Mouse (Mus musculus) CH12F3 (cell line): ENCODE data around the gene Pdlim1.

Experiments
- in situ Hi-C: fragments of 300-500 bp; cut with MboI; formaldehyde crosslinking; loops from 2 replicates; pipeline ENCODE4 v1.14.3; 2020; ENCODE audit warnings: low sequenced_read_pairs

Pdlim1 gene

GRCm38 (mm10) chr19:40271308-40271892 lies at the start of gene Pdlim1:
Pdlim1 (minus strand) TSS chr19:40271842.
- in situ Hi-C loops, result no loop called here

DNA sequence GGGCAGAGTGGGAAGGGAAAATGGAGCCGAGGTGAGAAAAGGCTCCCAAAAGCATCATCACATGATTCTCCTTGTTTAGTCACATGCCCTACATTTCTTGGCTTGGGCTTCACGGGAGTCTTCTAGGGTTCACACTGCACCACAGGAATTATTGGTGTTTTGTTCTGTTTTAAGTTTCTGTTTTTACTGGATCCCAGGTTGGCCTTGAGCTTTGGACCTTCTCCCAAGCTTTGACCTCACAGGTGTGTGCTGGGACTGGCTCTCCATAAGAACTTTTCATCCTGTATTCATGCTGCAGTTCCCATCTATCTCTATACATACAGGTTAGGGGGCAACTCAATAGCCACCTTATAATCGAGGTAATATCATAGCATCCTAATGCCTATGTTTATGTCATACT lies 47.6 kb upstream of the Pdlim1 start:
- in situ Hi-C loops, result no loop called here

DNA sequence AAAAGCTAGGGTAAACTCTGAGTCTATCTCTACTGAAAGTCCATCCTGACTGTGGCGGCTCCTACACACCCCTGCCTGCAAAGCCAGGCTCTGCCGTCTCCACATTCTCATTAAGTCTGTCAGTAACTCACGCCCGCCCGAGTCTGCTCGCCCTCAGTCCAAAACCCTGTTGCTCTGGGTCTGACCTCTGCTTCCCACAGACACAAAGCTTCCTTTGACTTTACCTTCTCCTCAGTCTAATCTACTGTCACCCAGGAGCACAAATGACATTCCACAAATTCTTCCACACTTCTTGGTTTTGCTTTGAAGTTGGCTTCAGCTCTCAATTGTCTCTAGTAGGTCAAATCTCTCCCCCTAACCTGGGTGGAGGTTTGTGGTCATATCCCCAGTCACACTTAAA lies 46.9 kb upstream of the Pdlim1 start:
- in situ Hi-C loops, result no loop called here

- in situ Hi-C loops, result no loop called here
Measured at GRCm38 (mm10) chr19:40317001-40317400, 45.4 kb upstream of the Pdlim1 start.

DNA sequence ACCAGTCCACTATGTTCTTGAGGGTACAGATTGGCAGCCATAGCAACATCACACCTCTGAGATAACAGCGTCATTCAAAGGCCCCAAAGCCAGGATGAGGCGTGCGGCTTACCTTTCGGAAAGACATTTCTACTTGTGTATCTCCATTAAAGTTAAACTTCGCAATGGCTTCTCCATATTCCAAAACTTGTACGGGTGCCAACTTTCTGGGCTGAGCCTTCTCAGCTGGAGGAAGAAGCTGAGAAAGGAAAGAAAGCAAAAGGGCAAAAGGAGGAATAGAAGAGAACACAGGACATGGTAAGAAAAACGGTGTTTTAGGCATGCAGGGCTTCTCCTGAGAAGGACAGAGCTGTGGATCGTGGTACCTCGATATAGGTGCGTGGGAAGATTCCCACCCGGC lies 42.6 kb upstream of the Pdlim1 start:
- in situ Hi-C loops, result no loop called here

DNA sequence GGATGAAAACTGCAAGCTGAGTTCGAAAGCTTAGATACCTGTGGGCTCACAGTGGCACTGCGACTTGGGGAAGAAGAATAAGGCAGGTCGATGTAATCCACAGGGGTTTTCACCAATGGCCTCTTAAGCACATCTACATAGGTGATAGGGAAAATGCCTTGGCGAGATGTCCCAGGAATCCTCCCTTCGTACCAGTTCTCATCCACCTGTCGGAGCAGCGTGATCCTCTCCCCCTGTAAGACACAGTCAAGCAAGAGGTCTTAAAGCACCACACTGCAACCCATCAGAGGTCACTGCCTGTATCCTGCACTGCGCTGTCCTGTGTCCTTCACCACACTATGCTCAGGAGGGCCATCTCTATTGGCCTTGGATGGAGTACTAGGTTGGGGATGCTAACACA lies 40.0 kb upstream of the Pdlim1 start:
- in situ Hi-C loops, result no loop called here

GRCm38 (mm10) chr19:40310410-40311130 lies 38.9 kb upstream of the Pdlim1 start:
- in situ Hi-C loops, result no loop called here

DNA sequence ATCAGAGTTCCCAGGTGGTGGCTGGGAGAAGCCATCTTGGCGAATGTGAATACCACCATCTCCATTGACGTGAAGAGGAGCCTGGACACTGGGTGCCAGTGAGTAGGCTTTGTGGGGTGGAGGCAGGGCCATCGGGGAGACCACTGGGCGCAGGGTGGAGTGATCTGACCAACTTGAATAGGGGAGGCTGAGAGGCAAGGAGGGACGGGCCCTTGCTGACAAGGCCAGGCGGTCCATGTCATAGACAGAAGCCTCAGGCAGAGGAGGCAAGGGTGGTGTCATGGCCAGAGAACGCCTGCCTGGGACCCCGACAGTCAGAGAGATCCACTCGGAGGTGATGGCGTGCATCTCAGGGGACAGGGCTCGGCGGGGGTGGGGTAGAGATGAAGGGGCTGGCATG lies 38.3 kb upstream of the Pdlim1 start:
- in situ Hi-C loops, result no loop called here

DNA sequence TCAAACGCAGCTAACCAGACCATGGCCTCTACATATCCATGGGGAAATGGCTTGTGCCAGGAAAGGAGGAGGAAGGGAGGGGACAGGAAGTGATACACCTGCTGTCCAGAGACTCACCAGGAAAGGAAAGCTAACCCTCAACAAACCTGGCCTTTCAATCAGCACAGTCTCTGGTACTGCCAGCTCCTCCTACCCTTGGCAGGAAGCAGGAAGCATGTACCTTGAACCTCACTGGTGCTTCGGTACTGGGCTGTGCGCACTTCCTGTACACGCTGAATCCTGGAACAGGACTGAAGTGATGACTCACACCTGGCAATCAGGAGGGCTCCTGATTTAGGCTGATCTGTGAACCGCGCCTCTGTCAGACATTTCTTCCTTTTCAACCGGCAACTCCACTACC lies 35.9 kb upstream of the Pdlim1 start:
- in situ Hi-C loops, result no loop called here

DNA sequence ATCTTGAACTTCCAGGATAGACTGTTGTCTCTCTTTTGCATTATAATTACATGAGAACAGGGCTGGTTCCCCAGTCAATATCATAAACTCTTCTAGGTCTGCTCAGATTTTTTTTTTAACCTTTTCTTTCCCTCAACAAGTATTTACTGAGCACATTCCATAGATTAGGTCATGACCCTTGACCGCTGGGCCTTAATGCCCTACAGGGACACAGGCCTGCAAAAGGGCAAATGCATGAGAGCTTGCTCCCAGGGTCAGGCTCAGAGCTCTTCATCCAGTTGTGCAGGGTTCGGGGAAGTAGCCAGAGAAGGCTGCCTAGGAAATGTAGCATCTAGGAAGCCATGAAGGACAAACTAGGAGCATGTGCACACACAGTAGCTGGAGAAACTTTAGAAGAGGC lies 35.0 kb upstream of the Pdlim1 start:
- in situ Hi-C loops, result no loop called here

DNA sequence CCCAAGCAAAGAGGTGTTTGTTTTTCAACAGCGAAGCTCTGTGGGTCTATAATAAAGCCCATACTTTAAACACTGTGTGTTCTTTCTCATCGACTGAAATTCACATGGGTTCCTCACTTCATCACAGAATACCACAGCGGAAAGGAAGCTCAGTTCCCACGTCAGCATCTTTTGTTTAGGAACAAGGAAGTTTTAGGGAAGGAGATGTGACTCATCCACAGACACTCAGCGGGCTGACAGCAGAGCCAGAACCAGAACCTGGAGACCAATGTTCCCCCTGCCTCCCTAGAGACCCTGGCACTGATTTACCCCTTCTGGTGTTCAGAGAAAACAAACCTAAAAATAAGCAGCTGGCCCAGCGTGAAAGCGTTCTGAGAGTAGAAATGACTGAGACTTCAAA lies 33.8 kb upstream of the Pdlim1 start:
- in situ Hi-C loops, result no loop called here

- in situ Hi-C loops, result no loop called here
Measured at GRCm38 (mm10) chr19:40302916-40303315, 31.3 kb upstream of the Pdlim1 start.

DNA sequence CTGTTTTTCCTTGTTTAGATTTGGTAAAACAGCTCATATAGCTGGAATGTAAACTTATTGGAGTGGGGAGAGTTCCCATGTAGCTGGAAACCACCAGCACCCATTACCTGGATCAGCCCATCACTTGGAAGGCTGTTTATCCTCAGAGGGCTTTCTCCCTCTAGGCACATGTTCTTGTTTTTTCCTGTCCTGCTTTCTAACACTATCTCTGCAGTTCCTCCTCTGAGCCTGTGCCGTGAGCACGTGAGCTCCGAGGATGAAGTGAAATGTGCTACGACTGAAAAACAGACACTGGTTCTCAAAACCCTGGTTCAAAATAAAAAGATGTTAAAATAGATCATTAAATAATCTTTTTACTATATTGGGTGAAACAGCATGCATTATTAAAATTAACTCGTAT lies 30.8 kb upstream of the Pdlim1 start:
- in situ Hi-C loops, result no loop called here

DNA sequence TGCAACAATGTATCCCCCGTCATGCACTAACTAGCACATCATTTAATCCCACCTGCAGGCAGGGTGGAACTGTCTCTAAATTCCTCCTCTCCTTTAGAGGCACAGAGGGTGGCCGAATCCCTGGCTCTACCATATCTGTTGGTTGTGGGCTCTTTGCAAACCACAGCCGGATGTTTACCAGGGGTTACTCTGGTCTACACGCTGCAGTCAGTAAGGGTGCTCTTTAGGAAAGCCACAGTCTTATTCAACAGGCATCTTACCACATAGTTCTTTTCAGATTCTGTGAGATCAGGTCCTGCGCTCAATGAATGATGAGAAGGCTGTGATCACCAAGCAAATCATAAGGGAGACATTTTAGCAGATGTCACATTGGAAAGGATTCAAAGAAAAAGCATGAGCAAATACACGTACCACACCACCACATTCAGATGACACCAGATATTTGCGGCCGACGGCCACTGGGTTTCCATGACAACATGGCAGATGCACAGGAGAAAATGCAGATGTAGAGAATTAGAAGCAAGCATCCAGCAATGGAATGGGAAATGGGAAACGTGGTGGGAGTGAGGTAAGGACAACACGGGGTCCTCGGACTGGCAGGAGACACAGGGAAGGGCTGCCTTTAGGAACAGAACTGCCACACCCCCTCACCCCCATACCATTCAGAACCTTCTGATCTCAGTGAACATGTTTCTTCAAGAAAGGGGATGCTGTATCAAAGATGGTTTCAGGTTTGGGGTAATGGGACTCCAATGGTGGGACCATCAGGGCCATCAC lies 28.5 kb upstream of the Pdlim1 start:
- in situ Hi-C loops, result no loop called here

- in situ Hi-C loops, result no loop called here
Measured at GRCm38 (mm10) chr19:40299182-40299581, 27.5 kb upstream of the Pdlim1 start.

GRCm38 (mm10) chr19:40298574-40298973 lies 26.9 kb upstream of the Pdlim1 start:
- in situ Hi-C loops, result no loop called here

- in situ Hi-C loops, result no loop called here
Measured at GRCm38 (mm10) chr19:40297798-40298144, 26.1 kb upstream of the Pdlim1 start.

DNA sequence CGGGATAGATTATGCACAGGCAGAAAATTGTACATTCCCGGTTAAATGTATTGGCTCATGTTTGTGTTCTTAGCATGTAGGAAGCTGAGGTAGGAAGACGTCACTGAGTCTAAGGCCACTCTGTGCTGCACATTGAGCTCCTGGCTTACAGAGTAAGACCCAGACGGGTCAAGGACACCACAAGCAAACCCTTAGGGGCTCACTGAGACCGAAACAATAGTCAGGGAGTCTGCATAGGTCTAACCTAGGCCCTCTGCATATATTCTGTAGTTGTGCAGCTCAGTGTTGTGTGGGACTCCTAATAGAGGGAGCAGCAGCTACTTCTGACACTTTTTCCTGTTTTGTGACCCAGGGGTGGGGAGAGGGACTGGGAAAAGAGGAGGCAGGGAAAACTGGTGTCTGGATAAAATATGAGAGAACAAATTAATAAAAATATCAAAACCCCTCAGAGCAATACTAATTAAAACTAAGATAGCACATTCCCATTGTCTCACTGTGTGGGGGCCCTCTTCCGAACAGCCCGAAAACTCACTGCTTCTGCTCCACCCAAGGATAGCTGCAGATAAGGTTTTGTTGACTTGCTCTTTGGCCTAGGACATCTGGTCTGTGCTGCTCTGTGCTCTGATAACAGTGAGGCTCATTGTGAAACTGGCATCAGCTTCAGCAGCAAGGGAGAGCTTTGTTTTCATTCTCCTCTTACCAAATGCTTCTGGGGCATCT lies 25.6 kb upstream of the Pdlim1 start:
- in situ Hi-C loops, result no loop called here

DNA sequence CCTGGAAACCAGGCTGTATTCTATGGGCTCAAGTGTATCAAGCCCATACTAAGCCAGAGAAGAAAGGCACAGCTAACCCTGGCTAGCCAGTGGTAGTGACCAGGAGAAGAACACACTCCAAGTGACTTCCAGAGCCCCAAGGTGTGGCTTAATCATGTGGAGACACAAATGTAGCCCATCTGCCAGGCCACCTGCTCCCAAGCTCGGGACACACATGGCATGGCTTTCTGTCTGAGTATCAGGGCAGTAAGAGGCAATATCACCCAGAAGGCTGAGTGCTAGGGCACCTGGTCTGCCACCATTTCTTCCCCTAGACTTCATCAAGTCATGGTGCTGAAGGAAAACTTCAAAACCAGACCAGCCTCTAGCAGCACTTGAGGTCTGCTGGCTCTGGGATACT lies 22.6 kb upstream of the Pdlim1 start:
- in situ Hi-C loops, result no loop called here

GRCm38 (mm10) chr19:40293791-40294190 lies 22.1 kb upstream of the Pdlim1 start:
- in situ Hi-C loops, result no loop called here

DNA sequence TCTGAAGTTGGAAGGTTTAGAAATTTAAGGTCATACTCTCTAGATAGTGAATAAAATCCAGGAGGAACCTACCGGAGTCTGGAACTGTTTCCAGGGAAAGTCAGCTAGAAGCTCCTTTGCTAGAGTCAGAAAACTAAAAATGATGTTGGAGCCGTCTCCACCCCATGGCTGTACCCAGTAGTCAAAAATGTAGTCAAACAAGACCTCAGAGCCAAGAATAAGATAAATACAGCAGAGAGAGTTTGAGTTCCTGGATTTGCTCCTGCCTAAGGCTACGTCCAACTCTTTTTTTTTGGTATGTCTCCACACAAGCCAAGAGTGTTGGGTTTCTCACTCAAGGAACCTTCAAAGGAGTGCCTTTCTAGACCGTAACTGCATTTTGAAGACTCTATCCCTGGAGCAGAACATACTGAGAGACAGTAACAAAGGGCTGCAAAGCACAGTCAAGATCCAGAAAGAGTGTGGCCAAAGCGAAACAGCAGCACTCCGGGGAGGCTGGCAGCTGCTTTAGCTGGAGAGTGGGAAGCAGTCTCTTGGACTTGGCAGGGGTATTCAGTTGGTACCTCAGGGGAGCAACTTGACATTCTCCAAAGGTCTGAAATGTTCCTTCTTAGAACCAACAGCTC lies 18.6 kb upstream of the Pdlim1 start:
- in situ Hi-C loops, result no loop called here
